Mouse (Mus musculus) heart, adult 2 months (tissue): Measurements from ENCODE around the gene Eml1.

ENCODE experiments used
- CTCF ChIP-seq: fragments of 200-600 bp; IDR thresholded peaks from 2 replicates; pipeline ENCODE4 v1.8.1; 2022; ENCODE audit warnings: antibody characterized with exemption, mild to moderate bottlenecking, moderate library complexity
- EP300 ChIP-seq: fragments of 200-500 bp; IDR thresholded peaks from 2 replicates; pipeline ENCODE4 v1.6.1; 2011; ENCODE audit warnings: low read depth, low read length, control low read depth; ENCODE audit not compliant: insufficient read depth
- POLR2A ChIP-seq: fragments of 200-500 bp; IDR thresholded peaks from 2 replicates; pipeline ENCODE4 v1.6.1; 2011; ENCODE audit warnings: mild to moderate bottlenecking, low read depth, low read length, control low read depth; ENCODE audit not compliant: insufficient read depth

DNA sequence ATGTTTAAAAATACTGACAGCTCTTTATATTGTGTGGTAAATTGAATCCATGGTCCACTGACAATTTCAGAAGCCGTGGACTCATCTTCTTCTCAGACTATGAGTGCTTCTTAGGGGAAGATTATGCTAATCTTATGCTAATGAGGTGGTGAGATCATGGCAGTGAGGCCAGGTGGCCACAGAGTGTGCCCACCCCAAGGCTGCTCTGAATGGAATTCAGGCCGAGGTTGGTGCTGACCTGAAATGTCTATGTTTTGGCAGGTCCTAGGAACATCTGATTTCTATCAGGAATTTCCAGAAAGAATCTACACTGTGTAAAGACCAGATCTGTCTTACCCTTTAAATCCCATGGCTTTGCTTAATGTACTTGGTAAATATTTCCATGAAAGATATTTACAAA is 119.0 kb downstream of the Eml1 start:
- TF ChIP-seq EP300 (no peak), CTCF (no peak), POLR2A (no peak)
